Mouse (Mus musculus): ENCODE measurements around the gene Stat2. TPM values are rescaled to one million over a fixed set of nuclear protein-coding genes. Genes with fewer than 3 reads are reported as not detected.
"Not testable (repeated sequence)": the region's sequence is repeated elsewhere in the genome, so short reads cannot be mapped to it uniquely, and the experiment has no call there.

Stat2 gene
- total RNA-seq, 2 experiments from 2014 or later = 10.5 to 11.2 TPM

DNA sequence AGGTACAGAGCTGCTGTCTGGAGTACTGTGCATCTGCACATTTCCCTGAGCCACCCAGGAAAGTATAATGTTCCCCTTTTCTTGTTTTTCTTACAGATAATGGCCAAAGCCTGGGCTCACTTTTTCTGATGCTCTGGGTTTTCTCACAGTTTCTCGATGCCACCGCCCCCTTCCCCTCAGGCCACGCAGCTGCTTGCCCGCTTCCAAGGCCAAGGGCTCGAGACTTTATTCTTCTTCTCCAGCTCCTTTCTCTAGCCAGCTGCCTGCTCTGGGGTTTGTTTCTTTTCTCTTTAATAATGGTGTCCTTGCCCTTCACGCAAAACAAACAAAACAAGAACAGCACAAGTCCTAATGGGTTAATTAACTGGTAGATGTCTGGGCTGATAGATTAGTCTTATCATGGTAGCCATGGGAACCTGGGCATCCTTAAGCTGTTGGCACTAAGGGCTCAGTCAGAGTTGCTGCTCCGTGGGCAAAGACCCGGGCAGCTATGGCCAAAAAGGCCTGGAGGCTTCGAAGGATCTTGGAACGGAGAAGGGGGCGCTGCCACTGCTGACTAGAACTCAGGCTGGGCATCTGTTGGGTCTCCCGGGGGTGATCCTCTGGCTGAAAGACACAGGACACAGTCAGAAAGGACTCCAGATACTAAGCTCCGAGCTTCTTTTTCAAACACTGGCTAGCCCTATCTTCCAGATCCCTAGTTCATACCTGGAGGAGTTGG is 26.2 kb downstream of the Stat2 start:
- intact Hi-C loops (cut with DNase I) = no loop called here
- DNase-seq = no peak

GRCm38 (mm10) chr10:128297221-128297620 is 26.9 kb downstream of the Stat2 start:
- peak in 1 of 2 experiments; percentile 31 for DNase-seq
- intact Hi-C loops (cut with DNase I) = no loop called here

DNA sequence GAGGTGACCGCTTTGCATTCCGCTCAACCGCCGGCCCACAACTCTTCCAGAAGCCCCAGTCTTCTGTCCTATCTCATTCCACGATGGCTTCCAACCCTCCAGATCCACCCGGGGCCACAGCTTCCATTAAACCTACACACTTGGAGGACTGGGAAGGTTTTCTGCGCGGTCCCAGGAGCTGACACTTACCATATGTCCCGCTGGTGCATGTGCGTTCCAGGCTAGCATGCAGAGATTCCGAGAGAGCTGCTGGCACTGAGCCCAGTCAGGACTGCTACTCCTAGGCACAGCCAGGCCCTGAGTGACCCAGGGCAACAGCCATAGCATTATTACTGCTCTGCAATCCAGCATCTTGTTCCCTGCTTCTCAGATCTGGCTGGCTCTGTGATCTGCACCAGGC is 27.3 kb downstream of the Stat2 start:
- peak; percentile 55 to 60 for DNase-seq
- intact Hi-C loops (cut with DNase I) = no loop called here

DNA sequence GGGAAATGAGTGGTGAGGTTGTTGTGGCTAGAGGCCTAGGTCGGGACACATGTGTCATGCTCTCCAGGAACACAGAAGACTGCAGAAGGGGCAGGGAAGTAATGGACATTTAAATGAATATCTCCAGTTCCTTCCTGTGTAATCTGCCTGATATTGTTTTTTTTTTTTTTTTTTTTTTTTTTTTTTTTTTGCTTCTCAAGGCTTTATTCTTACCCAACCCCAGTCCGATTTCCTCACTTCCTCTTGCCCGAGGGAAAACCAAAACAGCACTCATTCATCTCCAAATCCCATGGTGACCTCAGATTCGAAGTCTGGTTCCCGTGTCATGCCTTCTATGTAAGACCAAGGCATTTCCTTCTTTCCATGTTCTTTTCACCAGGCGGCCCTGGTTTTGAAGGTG is 27.9 kb downstream of the Stat2 start:
- intact Hi-C loops (cut with DNase I) = no loop called here
- DNase-seq = no peak

- intact Hi-C loops (cut with DNase I) = no loop called here
- no peak for DNase-seq
Observed at GRCm38 (mm10) chr10:128298702-128299171, 28.4 kb downstream of the Stat2 start, which contains the start of gene Il23a. Gene Il23a (minus strand): TSS chr10:128298752.

GRCm38 (mm10) chr10:128302357-128302756 is 32.0 kb downstream of the Stat2 start:
- DNase-seq = no peak
- intact Hi-C loops (cut with DNase I) = loop anchor here (5.0 kb wide), 1 partner anchor 205 kb away; no protein-coding TSS in a partner anchor

GRCm38 (mm10) chr10:128302785-128303125 is 32.4 kb downstream of the Stat2 start:
- intact Hi-C loops (cut with DNase I) = loop anchor here (5.0 kb wide), 1 partner anchor 205 kb away; no protein-coding TSS in a partner anchor
- DNase-seq = no peak

DNA sequence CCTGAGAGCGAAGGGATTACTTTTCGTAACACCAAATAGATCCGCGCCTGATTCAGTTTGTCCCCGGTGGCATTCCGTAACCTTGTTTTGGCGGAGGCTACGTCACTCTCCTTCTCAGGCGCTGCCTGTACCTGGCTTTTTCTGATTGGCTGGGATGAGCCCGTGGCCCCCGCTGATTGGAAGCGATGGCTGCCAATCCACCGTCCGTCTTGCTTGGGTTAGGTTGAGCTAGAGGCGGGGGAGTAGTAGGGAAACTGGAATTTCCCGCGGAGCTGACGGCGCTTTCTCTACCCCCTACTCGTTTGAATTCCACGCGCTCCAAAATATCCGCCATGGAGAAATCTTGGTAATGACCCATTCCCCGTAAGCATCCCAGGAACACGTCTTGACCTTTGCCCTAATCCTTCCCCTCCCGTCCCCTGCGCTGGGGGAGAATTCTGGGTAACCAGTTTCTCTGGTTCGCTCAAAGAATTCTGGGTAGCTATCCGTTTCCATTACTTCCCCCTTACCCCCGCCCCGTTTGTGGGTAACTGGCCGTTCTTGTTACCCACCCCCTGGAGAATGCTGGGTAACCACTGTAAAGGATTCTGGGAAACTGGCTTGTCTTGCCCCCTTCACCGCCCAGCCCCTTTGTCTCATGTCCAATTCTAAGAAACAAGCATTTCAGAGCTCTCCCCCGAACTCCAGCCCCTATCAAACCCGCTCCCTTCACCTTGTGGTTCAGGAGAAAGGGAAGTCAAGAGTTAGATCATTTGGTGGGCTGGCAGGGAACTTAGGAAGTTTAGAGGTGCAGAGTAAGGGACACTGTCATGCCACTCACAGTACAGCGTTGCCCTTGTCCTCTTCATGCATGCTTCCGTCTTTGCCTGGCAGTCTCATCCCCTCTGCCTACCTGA is 33.0 kb downstream of the Stat2 start, which contains the start of gene Pan2:
Gene Pan2 (plus strand): TSS at position 210 of the 896 bp plus-strand sequence.
- peak; percentile 99 for DNase-seq
- intact Hi-C loops (cut with DNase I) = loop anchor here (5.0 kb wide), 1 partner anchor 206 kb away; no protein-coding TSS in a partner anchor

DNA sequence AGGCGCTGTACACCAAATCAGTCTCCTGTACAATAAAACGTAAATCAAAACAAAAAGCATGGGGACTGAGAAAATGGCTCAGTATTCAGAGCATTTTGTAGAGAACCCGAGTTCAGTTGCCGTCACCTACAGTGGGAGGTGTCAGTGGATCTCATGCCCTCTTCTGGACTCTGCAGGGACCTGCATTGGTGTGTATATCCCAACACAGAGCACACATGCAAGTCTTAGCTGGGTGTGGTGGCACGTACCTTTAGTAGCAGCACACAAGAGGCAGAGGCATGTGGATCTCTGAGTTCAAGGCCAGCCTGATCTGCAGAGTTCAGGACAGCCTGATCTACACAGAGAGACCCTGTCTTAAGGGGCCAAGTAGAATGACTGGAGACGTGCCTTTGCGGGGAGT is 39.3 kb downstream of the Stat2 start:
- DNase-seq = no peak
- intact Hi-C loops (cut with DNase I) = no loop called here

DNA sequence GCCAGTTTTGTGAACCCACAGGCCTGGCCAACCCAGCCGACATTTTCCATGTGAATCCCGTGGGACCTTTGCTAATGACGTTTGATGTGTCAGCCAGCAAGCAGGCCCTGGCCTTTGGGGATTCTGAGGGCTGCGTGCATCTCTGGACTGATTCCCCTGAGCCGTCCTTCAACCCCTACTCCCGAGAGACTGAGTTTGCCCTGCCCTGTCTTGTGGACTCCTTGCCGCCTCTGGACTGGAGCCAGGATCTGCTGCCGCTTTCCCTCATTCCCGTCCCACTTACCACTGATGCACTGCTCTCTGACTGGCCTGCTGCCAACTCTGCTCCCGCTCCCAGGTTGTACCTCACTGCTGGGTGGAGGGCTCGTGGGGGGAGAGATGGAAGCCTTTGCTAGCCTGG is 39.8 kb downstream of the Stat2 start:
- peak; percentile 25 to 46 for DNase-seq

GRCm38 (mm10) chr10:128310902-128311301 is 40.5 kb downstream of the Stat2 start:
- intact Hi-C loops (cut with DNase I) = no loop called here
- DNase-seq = no peak

More for the DNA sequence above, 39.8 kb downstream of the Stat2 start:
- intact Hi-C loops (cut with DNase I) = no loop called here

DNA sequence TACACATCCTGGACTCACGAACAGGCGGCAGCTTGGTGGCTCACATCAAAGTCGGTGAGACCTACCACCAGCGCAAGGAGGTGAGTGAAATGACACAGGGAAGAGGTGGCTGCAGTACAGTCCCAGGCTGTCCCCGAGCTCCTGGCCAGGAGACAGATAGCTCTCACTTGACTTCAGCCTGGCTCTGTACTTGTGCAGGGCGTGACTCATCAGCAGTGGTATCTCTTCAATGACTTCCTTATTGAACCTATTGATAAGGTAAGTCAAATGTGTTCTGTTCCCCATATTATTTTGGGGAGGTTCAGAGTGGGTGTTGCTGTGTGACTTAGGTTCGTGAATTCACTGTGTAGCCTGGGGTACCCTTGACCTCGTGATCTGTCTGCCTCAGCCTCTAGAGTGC is 45.2 kb downstream of the Stat2 start:
- intact Hi-C loops (cut with DNase I) = no loop called here
- no peak for DNase-seq

DNA sequence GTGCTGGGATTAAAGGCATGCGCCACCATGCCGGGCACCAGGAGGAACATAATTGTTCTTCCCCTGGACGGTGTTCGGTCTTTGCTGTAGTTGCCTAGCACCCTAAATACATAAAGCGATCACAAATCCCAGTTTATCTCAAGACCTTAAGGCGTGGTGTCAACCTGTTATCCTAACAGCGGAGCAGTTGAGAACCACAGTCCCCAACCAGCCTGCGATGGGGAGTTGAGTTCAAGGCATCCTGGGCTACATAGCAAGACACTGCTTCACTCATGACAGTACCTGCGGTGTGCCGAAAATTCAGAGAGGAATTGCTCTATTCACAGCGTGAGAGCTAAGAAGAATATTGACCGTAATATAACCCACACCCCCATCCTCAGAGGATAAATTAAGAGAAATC is 51.3 kb downstream of the Stat2 start:
- intact Hi-C loops (cut with DNase I) = no loop called here
- DNase-seq = no peak

GRCm38 (mm10) chr10:128322141-128323108 is 52.1 kb downstream of the Stat2 start, which contains the start of gene Cnpy2:
Gene Cnpy2 (plus strand): TSS chr10:128322459.
- peak; percentile 80 to 89 for DNase-seq
- intact Hi-C loops (cut with DNase I) = no loop called here

- no peak for DNase-seq
- intact Hi-C loops (cut with DNase I) = no loop called here
Observed at GRCm38 (mm10) chr10:128323516-128323915, 53.2 kb downstream of the Stat2 start.

DNA sequence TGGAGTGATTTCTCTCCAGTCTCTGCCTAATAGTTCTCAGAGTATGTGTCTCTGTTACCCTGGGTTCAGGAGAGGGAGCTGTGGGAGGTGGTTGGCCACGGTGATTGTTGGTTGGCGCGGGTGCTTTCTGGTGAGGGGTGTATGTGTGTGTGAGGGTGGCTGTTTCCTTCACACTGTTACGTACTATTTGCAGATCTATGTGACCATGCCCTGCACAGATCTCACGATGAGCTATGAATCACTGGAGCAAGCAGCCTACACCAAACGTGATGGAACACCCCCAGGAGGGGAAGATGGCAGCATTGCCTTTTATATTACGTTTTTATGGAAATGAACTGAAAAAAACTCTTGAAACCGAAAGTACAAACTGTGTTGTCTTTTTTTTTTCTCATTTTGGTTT is 56.5 kb downstream of the Stat2 start:
- intact Hi-C loops (cut with DNase I) = no loop called here
- DNase-seq = no peak

- no peak for DNase-seq
- intact Hi-C loops (cut with DNase I) = no loop called here
Observed at GRCm38 (mm10) chr10:128327610-128328009, 57.3 kb downstream of the Stat2 start.

- intact Hi-C loops (cut with DNase I); DNase-seq: not testable (repeated sequence)
Observed at GRCm38 (mm10) chr10:128332358-128333249, 62.2 kb downstream of the Stat2 start.

GRCm38 (mm10) chr10:128335582-128335981 is 65.2 kb downstream of the Stat2 start:
- DNase-seq = peak; percentile 81 to 86
- intact Hi-C loops (cut with DNase I) = loop anchor here (1.0 kb wide), 2 partner anchors 23 to 119 kb away; no protein-coding TSS in a partner anchor

Data from heart, postnatal 14 days (tissue).